Mouse (Mus musculus) megakaryocyte-erythroid progenitor cell, adult 5-6 weeks (primary cell): ENCODE data around the gene Uba5. TPM values are rescaled to one million over a fixed set of nuclear protein-coding genes. Genes with fewer than 3 reads are reported as not detected.

Experiments used
- total RNA-seq, 2 experiments: library from RNA; stranded (forward) in 1 of 2; stranded (reverse) in 1 of 2; fragments of 200-1000, 215-1000 nt in 1 of 2; fragments of >200 nt in 1 of 2; fragmentation: Nextera tagmentation in 1 of 2; gene quantifications; 2 replicates each; pipeline ENCODE4 v1.2.3; 2014 to 2017

Gene Uba5
- total RNA-seq, 2 experiments from 2014 or later, result 22.7 to 34.7 TPM

Other genes starting within 250 kb of the Uba5 start
- 8.2 and 9.3 TPM in 2 replicates for gene Nphp3, start 60.6 kb downstream of the Uba5 start, total RNA-seq (2014; fragmentation: Nextera tagmentation)
- gene Nphp3, start 60.6 kb downstream of the Uba5 start, total RNA-seq (2017), result 3.7 and 6.4 TPM in 2 replicates
- gene Gm28305, start 22.5 kb downstream of the Uba5 start, total RNA-seq (2014; fragmentation: Nextera tagmentation), result 8.2 TPM in 1 of 2 replicates, not detected in the other
- not detected in 2 replicates for gene Gm28305, start 22.5 kb downstream of the Uba5 start, total RNA-seq (2017)
- 12.4 and 18.1 TPM in 2 replicates for gene Acad11, start 243 bp upstream of the Uba5 start, total RNA-seq (2014; fragmentation: Nextera tagmentation)
- 18.3 and 26.7 TPM in 2 replicates for gene Acad11, start 243 bp upstream of the Uba5 start, total RNA-seq (2017)
- not detected in 2 replicates for gene Ackr4, start 63.8 kb upstream of the Uba5 start, total RNA-seq (2014; fragmentation: Nextera tagmentation)
- 0.09 TPM in 1 of 2 replicates, not detected in the other for gene Ackr4, start 63.8 kb upstream of the Uba5 start, total RNA-seq (2017)
- gene Dnajc13, start 199.8 kb upstream of the Uba5 start, total RNA-seq (2014; fragmentation: Nextera tagmentation), result 56.7 and 63.6 TPM in 2 replicates
- gene Dnajc13, start 199.8 kb upstream of the Uba5 start, total RNA-seq (2017), result 32.7 and 51.7 TPM in 2 replicates